Comparison of ENCODE assay signal across 32 mouse cellular contexts in the genomic region with DNA sequence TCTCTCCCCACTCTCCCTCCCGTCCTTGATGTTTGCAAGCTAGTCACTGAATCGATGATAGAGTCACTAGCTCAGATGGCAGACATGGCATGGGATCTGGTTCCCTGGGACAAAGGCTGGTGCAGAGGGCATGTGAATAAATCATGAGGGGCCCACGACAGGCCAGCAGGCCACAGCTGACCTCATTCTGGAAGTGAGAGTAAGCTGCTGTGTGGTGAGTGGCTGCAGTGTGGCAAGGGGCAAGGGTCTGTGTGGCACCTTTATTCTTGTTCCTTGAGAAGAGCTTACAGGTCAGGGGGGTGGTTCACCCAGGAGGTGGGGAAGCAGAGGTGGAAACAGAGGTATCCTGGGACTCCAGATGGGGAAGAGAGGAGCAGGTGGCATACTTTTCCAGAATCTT. TPM values are rescaled to one million over a fixed set of nuclear protein-coding genes. Genes with fewer than 3 reads are reported as not detected.
A peak's percentile ranks its signal among the peaks of the same experiment; 100 is the strongest.
DNase-seq lines count a peak whose midpoint lies in the region; ATAC-seq and TF ChIP-seq lines count a peak whose summit lies in the region.
"Had no signal": no experiment of that assay in that cellular context is flagged by ENCODE, and none has a peak within 500 bp of the region (broad histone marks: within the 10 kb centered on the region; RNA-seq: fewer than 3 reads in every experiment).

A gene (plus strand): TSS at position 185 of the 400 bp plus-strand sequence.

- H3K4me2 ChIP-seq in kidney, embryonic 15.5 days: no peak within 1 kb of the TSS
- H3K4me2 ChIP-seq in liver, embryonic 12.5 days: peak within 1 kb of the TSS; percentile 51
- H3K4me2 ChIP-seq in liver, postnatal 0 days (ENCODE audit: low read depth, low read length): peak within 1 kb of the TSS; percentile 27
- H3K4me2 ChIP-seq: heart, embryonic 15.5 days; midbrain, embryonic 13.5 days; neural tube, embryonic 13.5 days had no signal

- no peak for TF ChIP-seq EP300 in liver, postnatal 0 days (IDR thresholded peaks at IDR 0.05; ENCODE audit: low read depth)

- no peak within 1 kb of the TSS for H3K27ac ChIP-seq in kidney, embryonic 15.5 days
- H3K27ac ChIP-seq in liver, embryonic 12.5 days: peak within 1 kb of the TSS; percentile 73
- H3K27ac ChIP-seq in liver, postnatal 0 days (ENCODE audit: low read depth): no peak within 1 kb of the TSS; the same call in 1 of the 2 replicates
- no peak within 1 kb of the TSS for H3K27ac ChIP-seq in thymus, adult 2 months (ENCODE audit: control insufficient read depth, insufficient read depth, low read length)
- H3K27ac ChIP-seq: forebrain, embryonic 10.5 days; heart, embryonic 10.5 days; heart, embryonic 15.5 days; macrophage; midbrain, embryonic 13.5 days; neural tube, embryonic 13.5 days had no signal

- peak; percentile 33 for DNase-seq in cerebellum, adult 11-12 months
- no peak for DNase-seq in cerebellum, adult 9-10 months
- DNase-seq in kidney, postnatal 4 days: no peak
- no peak for DNase-seq in liver, postnatal 0 days
- no peak for DNase-seq in thymus, adult 2 months
- no peak for DNase-seq in urinary bladder, postnatal 25 days (ENCODE audit: low spot score)
- DNase-seq: adrenal gland, postnatal 10 days; cerebellum, adult 8-10 months; cerebellum, postnatal 36 days; forebrain, postnatal 0 days; kidney, adult 2 months; kidney, postnatal 10 days; layer of hippocampus, adult 9-11 months; lung, adult 18-20 months; right cerebral cortex, postnatal 25 days; spleen, adult 18-20 months had no signal

- H3K9ac ChIP-seq in kidney, embryonic 15.5 days: no peak within 1 kb of the TSS
- peak within 1 kb of the TSS; percentile 53 for H3K9ac ChIP-seq in liver, embryonic 12.5 days
- H3K9ac ChIP-seq in liver, postnatal 0 days (replicated peaks): no peak within 1 kb of the TSS
- H3K9ac ChIP-seq: forebrain, postnatal 0 days; heart, embryonic 15.5 days; midbrain, embryonic 13.5 days; neural tube, embryonic 13.5 days had no signal

- 39% methylated on average over 3 of the region's 3 CpGs for WGBS in kidney, embryonic 15.5 days
- WGBS in liver, embryonic 12.5 days (ENCODE audit: insufficient replicate concordance): 63% methylated on average over 3 of the region's 3 CpGs
- 59% methylated on average over 3 of the region's 3 CpGs for WGBS in liver, postnatal 0 days (ENCODE audit: insufficient replicate concordance)
- 86% methylated on average over 3 of the region's 3 CpGs for WGBS in thymus, adult 2 months

- H3K9me3 ChIP-seq in kidney, embryonic 15.5 days (replicated peaks): no peaks in the 10 kb centered on the region
- H3K9me3 ChIP-seq in liver, embryonic 12.5 days (replicated peaks): no peaks in the 10 kb centered on the region
- no peaks in the 10 kb centered on the region for H3K9me3 ChIP-seq in liver, postnatal 0 days (ENCODE audit: low read length)
- H3K9me3 ChIP-seq: forebrain, embryonic 10.5 days; G1E; heart, embryonic 10.5 days; heart, embryonic 15.5 days; midbrain, embryonic 13.5 days; neural tube, embryonic 13.5 days had no signal

- H3K4me3 ChIP-seq in kidney, embryonic 15.5 days (replicated peaks): no peak within 1 kb of the TSS
- H3K4me3 ChIP-seq in liver, embryonic 12.5 days: no peak within 1 kb of the TSS
- no peak within 1 kb of the TSS for H3K4me3 ChIP-seq in liver, postnatal 0 days (ENCODE audit: low read depth, low read length)
- no peak within 1 kb of the TSS for H3K4me3 ChIP-seq in thymus, adult 2 months (ENCODE audit: control insufficient read depth, insufficient read depth, low read length)
- H3K4me3 ChIP-seq: forebrain, embryonic 10.5 days; heart, embryonic 10.5 days; heart, embryonic 15.5 days; midbrain, embryonic 13.5 days; neural tube, embryonic 13.5 days had no signal

- ATAC-seq in kidney, embryonic 15.5 days (replicated peaks; ENCODE audit: low FRiP score): 0 out of 2 replicates have a peak, but pooled peaks have one; percentile 41
- ATAC-seq in liver, embryonic 12.5 days: no peak
- no peak for ATAC-seq in liver, postnatal 0 days
- ATAC-seq: forebrain, postnatal 0 days; hindbrain, embryonic 16.5 days; midbrain, embryonic 13.5 days; Patski had no signal

- H3K4me1 ChIP-seq in kidney, embryonic 15.5 days: 0 out of 2 replicates have a peak, but pooled peaks cover 4% of the 10 kb centered on the region
- peaks cover 40% of the 10 kb centered on the region for H3K4me1 ChIP-seq in liver, embryonic 12.5 days
- peaks cover 25% of the 10 kb centered on the region for H3K4me1 ChIP-seq in liver, postnatal 0 days (ENCODE audit: insufficient read depth)
- no peaks in the 10 kb centered on the region for H3K4me1 ChIP-seq in thymus, adult 2 months (replicated peaks; ENCODE audit: control insufficient read depth, insufficient read depth, low read length)
- H3K4me1 ChIP-seq: heart, embryonic 10.5 days; heart, embryonic 15.5 days; midbrain, embryonic 13.5 days; neural tube, embryonic 13.5 days had no signal

- no peaks in the 10 kb centered on the region for H3K36me3 ChIP-seq in kidney, embryonic 15.5 days
- no peaks in the 10 kb centered on the region for H3K36me3 ChIP-seq in liver, embryonic 12.5 days
- no peaks in the 10 kb centered on the region for H3K36me3 ChIP-seq in liver, postnatal 0 days (replicated peaks; ENCODE audit: insufficient read depth, low read length)
- H3K36me3 ChIP-seq in thymus, adult 2 months (ENCODE audit: control insufficient read depth, insufficient read depth, low read length): no peaks in the 10 kb centered on the region
- H3K36me3 ChIP-seq: forebrain, embryonic 10.5 days; G1E; heart, embryonic 10.5 days; heart, embryonic 15.5 days; midbrain, embryonic 13.5 days; neural tube, embryonic 13.5 days had no signal

- peaks cover 3% of the 10 kb centered on the region; the same call in 1 of the 2 replicates for H3K27me3 ChIP-seq in kidney, embryonic 15.5 days
- H3K27me3 ChIP-seq in liver, embryonic 12.5 days (replicated peaks): peaks cover 41% of the 10 kb centered on the region
- H3K27me3 ChIP-seq in liver, postnatal 0 days (ENCODE audit: insufficient read depth, low read length): 0 out of 2 replicates have a peak, but pooled peaks cover 2% of the 10 kb centered on the region
- H3K27me3 ChIP-seq in thymus, adult 2 months (ENCODE audit: control insufficient read depth, insufficient read depth, low read length): no peaks in the 10 kb centered on the region
- H3K27me3 ChIP-seq: neural tube, embryonic 13.5 days had no signal

- TF ChIP-seq POLR2A in thymus, adult 2 months (IDR thresholded peaks at IDR 0.05; ENCODE audit: control insufficient read depth, extremely low read depth, insufficient read depth, low read length, poor library complexity): no peak

- TF ChIP-seq CTCF in liver, postnatal 0 days (IDR thresholded peaks at IDR 0.05; ENCODE audit: low read depth): no peak
- no peak for TF ChIP-seq CTCF in thymus, adult 2 months (IDR thresholded peaks at IDR 0.05; ENCODE audit: borderline replicate concordance, control insufficient read depth, extremely low read depth, insufficient read depth, low read length, poor library complexity)

RNA-seq across cellular contexts. Expression of the gene that starts here (rescaled TPM):
- polyA plus RNA-seq in kidney, embryonic 15.5 days (2015; fragmentation: Nextera tagmentation; extraction: Ambion mirVana): 0.22 and 0.84 TPM in 2 replicates
- polyA plus RNA-seq in liver, embryonic 12.5 days (2016; fragmentation: Nextera tagmentation; extraction: Ambion mirVana): 0.37 and 0.53 TPM in 2 replicates
- 0.38 and 0.43 TPM in 2 replicates for polyA plus RNA-seq in liver, postnatal 0 days (2015; fragmentation: Nextera tagmentation; extraction: Ambion mirVana)
- 0.42 TPM in 1 of 2 replicates, not detected in the other for polyA plus RNA-seq in thymus, adult 2 months (2012; rRNA removed)
- polyA plus RNA-seq: embryonic facial prominence, embryonic 11.5 days; forebrain, embryonic 10.5 days; forebrain, postnatal 0 days; G1E; gonadal fat pad, adult 2 months; heart, embryonic 10.5 days; heart, embryonic 15.5 days; hindbrain, embryonic 11.5 days; hindbrain, embryonic 16.5 days; limb, embryonic 11.5 days; lung, postnatal 0 days; macrophage; midbrain, embryonic 13.5 days; neural tube, embryonic 13.5 days; Patski had no signal

Comparison
In these comparisons a context has a peak if more than half of its experiments do, and no peak if none do; other contexts are left out.
1. Peak in ATAC-seq in kidney, embryonic 15.5 days; RNA of the gene not detected or under 1 TPM.